17 mouse cellular contexts compared by ENCODE assay signal in the genomic region with DNA sequence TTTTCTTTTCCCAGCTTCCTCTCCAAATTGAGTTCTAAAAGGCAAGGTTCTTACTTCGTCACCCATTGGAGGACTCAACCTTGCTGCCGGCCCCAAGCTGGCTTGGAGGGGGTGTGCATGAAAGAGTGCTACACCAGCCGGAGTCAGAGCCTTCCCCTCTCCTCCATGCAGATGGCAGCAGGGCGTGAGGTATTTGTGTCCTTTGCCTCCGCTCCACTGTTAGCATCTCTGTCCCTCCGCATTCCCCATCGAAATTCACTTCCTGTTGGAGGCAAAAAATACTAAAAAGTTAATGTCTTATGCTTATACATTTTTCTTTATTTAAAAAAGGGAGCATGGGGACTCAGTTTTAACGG.
DNase-seq lines count a peak whose midpoint lies in the region; ATAC-seq and TF ChIP-seq lines count a peak whose summit lies in the region.
"Had no signal": no experiment of that assay in that cellular context is flagged by ENCODE, and none has a peak within 500 bp of the region (broad histone marks: within the 10 kb centered on the region; RNA-seq: fewer than 3 reads in every experiment).

No protein-coding gene starts in this region.

- no peak for TF ChIP-seq EP300 in heart, adult 2 months (IDR thresholded peaks at IDR 0.05; ENCODE audit: insufficient read depth, low read depth, low read length)

- no peak overlapping the region for H3K4me2 ChIP-seq in heart, embryonic 11.5 days
- no peak overlapping the region for H3K4me2 ChIP-seq in hindbrain, postnatal 0 days (ENCODE audit: low read depth, low read length)
- no peak overlapping the region for H3K4me2 ChIP-seq in hindbrain, embryonic 11.5 days (replicated peaks; ENCODE audit: low read depth, low read length)
- no peak overlapping the region for H3K4me2 ChIP-seq in lung, embryonic 15.5 days
- no peak overlapping the region for H3K4me2 ChIP-seq in intestine, embryonic 15.5 days (replicated peaks)
- H3K4me2 ChIP-seq: forebrain, embryonic 15.5 days; limb, embryonic 12.5 days had no signal

- DNase-seq in heart, adult 2 months = no peak
- no peak for DNase-seq in hindbrain, postnatal 0 days (ENCODE audit: low spot score)
- DNase-seq in hindbrain, embryonic 11.5 days (ENCODE audit: low spot score) = no peak
- DNase-seq in lung, postnatal 14 days = no peak
- DNase-seq in thymus, postnatal 25 days = no peak
- DNase-seq: adrenal gland, postnatal 36 days; B cell, adult 2 months; cerebellum, postnatal 36 days; gastrocnemius, postnatal 25 days; kidney, adult 9 months; right cerebral cortex, postnatal 25 days had no signal

- H3K4me1 ChIP-seq in heart, embryonic 11.5 days (ENCODE audit: control insufficient read depth, insufficient read depth, low read length) = peaks cover 32% of the 10 kb centered on the region
- peaks cover 4% of the 10 kb centered on the region for H3K4me1 ChIP-seq in heart, adult 2 months (ENCODE audit: control insufficient read depth, insufficient read depth, low read length)
- no peaks in the 10 kb centered on the region for H3K4me1 ChIP-seq in hindbrain, postnatal 0 days (ENCODE audit: insufficient read depth, low read length)
- H3K4me1 ChIP-seq in hindbrain, embryonic 11.5 days (replicated peaks; ENCODE audit: control insufficient read depth, insufficient read depth, low read length) = no peaks in the 10 kb centered on the region; the same call in 1 of the 2 replicates
- H3K4me1 ChIP-seq in lung, embryonic 15.5 days = peaks cover 31% of the 10 kb centered on the region
- peaks cover 12% of the 10 kb centered on the region; the same call in 1 of the 2 replicates for H3K4me1 ChIP-seq in intestine, embryonic 15.5 days (replicated peaks)

- no peak overlapping the region for H3K4me3 ChIP-seq in heart, embryonic 11.5 days (ENCODE audit: low read depth, low read length)
- no peak overlapping the region for H3K4me3 ChIP-seq in heart, adult 2 months
- H3K4me3 ChIP-seq in hindbrain, postnatal 0 days (ENCODE audit: low read length) = no peak overlapping the region
- H3K4me3 ChIP-seq in hindbrain, embryonic 11.5 days (ENCODE audit: low read depth, low read length) = no peak overlapping the region
- H3K4me3 ChIP-seq in lung, embryonic 15.5 days = no peak overlapping the region
- H3K4me3 ChIP-seq in intestine, embryonic 15.5 days (replicated peaks) = no peak overlapping the region
- H3K4me3 ChIP-seq: forebrain, embryonic 15.5 days; limb, embryonic 12.5 days; myocyte had no signal

- intact Hi-C loops in heart, adult 2 months (cut with DNase I) = loop anchor here (5.0 kb wide), 1 partner anchor 37 kb away; no protein-coding TSS in a partner anchor

- WGBS in heart, embryonic 11.5 days (ENCODE audit: insufficient replicate concordance) = 54% methylated on average over 8 of the region's 8 CpGs
- 61% methylated on average over 8 of the region's 8 CpGs for WGBS in heart, adult 2 months
- WGBS in hindbrain, postnatal 0 days = 64% methylated on average over 8 of the region's 8 CpGs
- WGBS in hindbrain, embryonic 11.5 days = 63% methylated on average over 8 of the region's 8 CpGs
- WGBS in lung, embryonic 15.5 days = 49% methylated on average over 8 of the region's 8 CpGs
- WGBS in intestine, embryonic 15.5 days = 64% methylated on average over 8 of the region's 8 CpGs

- no peak for TF ChIP-seq POLR2A in heart, adult 2 months (IDR thresholded peaks at IDR 0.05; ENCODE audit: insufficient read depth, low read depth, low read length)

- ATAC-seq in heart, embryonic 11.5 days (replicated peaks; ENCODE audit: insufficient number of reproducible peaks, low FRiP score, low TSS enrichment) = no peak
- no peak for ATAC-seq in hindbrain, postnatal 0 days
- no peak for ATAC-seq in hindbrain, embryonic 11.5 days (ENCODE audit: low FRiP score)
- ATAC-seq in lung, embryonic 15.5 days (ENCODE audit: borderline replicate concordance, extremely low read depth, low FRiP score, low TSS enrichment) = peak; percentile 43; the same call in 1 of the 2 replicates
- no peak; the same call in 1 of the 2 replicates for ATAC-seq in intestine, embryonic 15.5 days
- ATAC-seq: forebrain, embryonic 15.5 days had no signal

- H3K79me2 ChIP-seq in heart, adult 2 months (replicated peaks; ENCODE audit: control insufficient read depth, insufficient read depth, low read length) = no peaks in the 10 kb centered on the region

- no peaks in the 10 kb centered on the region for H3K27me3 ChIP-seq in heart, embryonic 11.5 days (ENCODE audit: control insufficient read depth, insufficient read depth, low read length)
- no peaks in the 10 kb centered on the region for H3K27me3 ChIP-seq in heart, adult 2 months (ENCODE audit: control insufficient read depth, insufficient read depth, low read length)
- H3K27me3 ChIP-seq in hindbrain, postnatal 0 days (ENCODE audit: insufficient read depth, low read length) = no peaks in the 10 kb centered on the region
- no peaks in the 10 kb centered on the region for H3K27me3 ChIP-seq in hindbrain, embryonic 11.5 days (ENCODE audit: control insufficient read depth, insufficient read depth, low read length)
- no peaks in the 10 kb centered on the region for H3K27me3 ChIP-seq in lung, embryonic 15.5 days
- no peaks in the 10 kb centered on the region for H3K27me3 ChIP-seq in intestine, embryonic 15.5 days (replicated peaks)
- H3K27me3 ChIP-seq: forebrain, embryonic 15.5 days; limb, embryonic 12.5 days had no signal

- H3K9ac ChIP-seq in heart, embryonic 11.5 days (ENCODE audit: low read depth, low read length) = no peak overlapping the region
- no peak overlapping the region for H3K9ac ChIP-seq in heart, adult 2 months (ENCODE audit: low read depth, low read length)
- H3K9ac ChIP-seq in hindbrain, postnatal 0 days (replicated peaks; ENCODE audit: low read length) = no peak overlapping the region
- H3K9ac ChIP-seq in hindbrain, embryonic 11.5 days (ENCODE audit: low read depth, low read length) = no peak overlapping the region
- no peak overlapping the region for H3K9ac ChIP-seq in lung, embryonic 15.5 days
- no peak overlapping the region for H3K9ac ChIP-seq in intestine, embryonic 15.5 days
- H3K9ac ChIP-seq: forebrain, embryonic 15.5 days; limb, embryonic 12.5 days had no signal

- H3K27ac ChIP-seq in heart, embryonic 11.5 days (ENCODE audit: low read depth, low read length) = peak overlapping the region; percentile 73
- no peak overlapping the region for H3K27ac ChIP-seq in heart, adult 2 months
- peak overlapping the region; percentile 45; the same call in 1 of the 2 replicates for H3K27ac ChIP-seq in hindbrain, postnatal 0 days
- H3K27ac ChIP-seq in hindbrain, embryonic 11.5 days (ENCODE audit: low read depth, low read length) = no peak overlapping the region
- H3K27ac ChIP-seq in lung, embryonic 15.5 days = peak overlapping the region; percentile 78
- 0 out of 2 replicates have a peak overlapping the region, but pooled peaks have one; percentile 11 for H3K27ac ChIP-seq in intestine, embryonic 15.5 days
- H3K27ac ChIP-seq: forebrain, embryonic 15.5 days; limb, embryonic 12.5 days had no signal

- no peaks in the 10 kb centered on the region for H3K36me3 ChIP-seq in heart, embryonic 11.5 days (ENCODE audit: control insufficient read depth, insufficient read depth, low read length)
- no peaks in the 10 kb centered on the region for H3K36me3 ChIP-seq in heart, adult 2 months (ENCODE audit: control insufficient read depth, insufficient read depth, low read length)
- no peaks in the 10 kb centered on the region for H3K36me3 ChIP-seq in hindbrain, postnatal 0 days (ENCODE audit: insufficient read depth, low read length)
- no peaks in the 10 kb centered on the region for H3K36me3 ChIP-seq in hindbrain, embryonic 11.5 days (ENCODE audit: control insufficient read depth, insufficient read depth, low read length)
- H3K36me3 ChIP-seq in lung, embryonic 15.5 days = no peaks in the 10 kb centered on the region
- no peaks in the 10 kb centered on the region for H3K36me3 ChIP-seq in intestine, embryonic 15.5 days
- H3K36me3 ChIP-seq: forebrain, embryonic 15.5 days; limb, embryonic 12.5 days had no signal

- H3K9me3 ChIP-seq in heart, embryonic 11.5 days (replicated peaks; ENCODE audit: control insufficient read depth, low read length) = no peaks in the 10 kb centered on the region
- no peaks in the 10 kb centered on the region for H3K9me3 ChIP-seq in hindbrain, postnatal 0 days (ENCODE audit: low read length)
- no peaks in the 10 kb centered on the region for H3K9me3 ChIP-seq in hindbrain, embryonic 11.5 days (ENCODE audit: control insufficient read depth, low read length)
- no peaks in the 10 kb centered on the region for H3K9me3 ChIP-seq in lung, embryonic 15.5 days
- no peaks in the 10 kb centered on the region for H3K9me3 ChIP-seq in intestine, embryonic 15.5 days
- H3K9me3 ChIP-seq: forebrain, embryonic 15.5 days; limb, embryonic 12.5 days had no signal

- no peak for TF ChIP-seq CTCF in heart, adult 2 months (IDR thresholded peaks at IDR 0.05)
- TF ChIP-seq CTCF in hindbrain, postnatal 0 days (IDR thresholded peaks at IDR 0.05; ENCODE audit: low read depth) = no peak

Comparison
In these comparisons a context has a peak if more than half of its experiments do, and no peak if none do; other contexts are left out.
1. H3K27ac ChIP-seq: peak in heart, embryonic 11.5 days (single experiment), hindbrain, postnatal 0 days (single experiment), lung, embryonic 15.5 days (single experiment) and intestine, embryonic 15.5 days (single experiment); none in heart, adult 2 months (single experiment) and hindbrain, embryonic 11.5 days (single experiment).